22 mouse cellular contexts compared by ENCODE assay signal in the genomic region with DNA sequence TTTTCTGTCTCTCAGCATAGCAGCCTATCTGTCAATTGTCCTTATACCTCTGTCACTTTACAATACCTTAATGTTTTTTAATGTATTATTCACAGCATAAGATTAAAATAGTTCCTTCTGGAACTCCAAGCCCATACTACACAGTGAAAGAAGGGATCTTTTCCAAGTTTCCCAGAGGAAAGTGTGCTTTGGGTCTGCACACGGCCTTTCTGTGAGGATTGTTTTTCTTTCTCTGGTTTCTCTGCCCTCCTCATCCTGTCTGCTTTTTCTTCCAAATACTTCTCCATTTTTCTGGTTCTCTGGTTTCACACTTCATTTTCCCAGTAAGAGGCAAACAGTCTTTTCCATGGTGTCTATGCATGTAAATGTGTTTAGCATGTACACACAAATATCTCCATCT. TPM values are rescaled to one million over a fixed set of nuclear protein-coding genes. Genes with fewer than 3 reads are reported as not detected.
A peak's percentile ranks its signal among the peaks of the same experiment; 100 is the strongest.
DNase-seq lines count a peak whose midpoint lies in the region; ATAC-seq and TF ChIP-seq lines count a peak whose summit lies in the region.
"Had no signal": no experiment of that assay in that cellular context is flagged by ENCODE, and none has a peak within 500 bp of the region (broad histone marks: within the 10 kb centered on the region; RNA-seq: fewer than 3 reads in every experiment).

No protein-coding gene starts in this region.

- H3K36me3 ChIP-seq in hindbrain, embryonic 12.5 days, result no peaks in the 10 kb centered on the region
- H3K36me3 ChIP-seq in hindbrain, embryonic 11.5 days (ENCODE audit: control insufficient read depth, insufficient read depth, low read length), result no peaks in the 10 kb centered on the region
- H3K36me3 ChIP-seq in midbrain, embryonic 10.5 days, result no peaks in the 10 kb centered on the region
- H3K36me3 ChIP-seq in midbrain, embryonic 13.5 days, result no peaks in the 10 kb centered on the region
- H3K36me3 ChIP-seq: hindbrain, embryonic 10.5 days had no signal

- ATAC-seq in hindbrain, embryonic 12.5 days (ENCODE audit: low FRiP score), result no peak
- ATAC-seq in hindbrain, embryonic 11.5 days (ENCODE audit: low FRiP score), result no peak
- no peak for ATAC-seq in midbrain, embryonic 13.5 days
- ATAC-seq: forebrain, embryonic 16.5 days; lung, postnatal 0 days; midbrain, embryonic 16.5 days had no signal

- no peak overlapping the region for H3K4me2 ChIP-seq in hindbrain, embryonic 12.5 days (replicated peaks)
- H3K4me2 ChIP-seq in hindbrain, embryonic 11.5 days (replicated peaks; ENCODE audit: low read depth, low read length), result no peak overlapping the region
- H3K4me2 ChIP-seq in midbrain, embryonic 13.5 days (replicated peaks), result no peak overlapping the region

- no peak for TF ChIP-seq POLR2A in embryonic fibroblast, embryonic 13.5 days (IDR thresholded peaks at IDR 0.05; ENCODE audit: low read depth, low read length)

- TF ChIP-seq CTCF in embryonic fibroblast, embryonic 13.5 days (IDR thresholded peaks at IDR 0.05; ENCODE audit: borderline replicate concordance, insufficient read depth, low read length), result no peak

- H3K9ac ChIP-seq in hindbrain, embryonic 12.5 days, result no peak overlapping the region
- no peak overlapping the region for H3K9ac ChIP-seq in hindbrain, embryonic 11.5 days (ENCODE audit: low read depth, low read length)
- H3K9ac ChIP-seq in midbrain, embryonic 13.5 days (replicated peaks), result no peak overlapping the region
- H3K9ac ChIP-seq: liver, embryonic 14.5 days had no signal

- intact Hi-C loops in left cerebral cortex, postnatal 25 days (cut with DNase I), result no loop called here

- H3K27ac ChIP-seq in hindbrain, embryonic 12.5 days, result 0 out of 2 replicates have a peak overlapping the region, but pooled peaks have one; percentile 48
- no peak overlapping the region for H3K27ac ChIP-seq in hindbrain, embryonic 11.5 days (ENCODE audit: low read depth, low read length)
- H3K27ac ChIP-seq in midbrain, embryonic 10.5 days (replicated peaks), result no peak overlapping the region
- no peak overlapping the region for H3K27ac ChIP-seq in midbrain, embryonic 13.5 days
- H3K27ac ChIP-seq in embryonic fibroblast, embryonic 13.5 days (ENCODE audit: insufficient read depth, low read length), result peak overlapping the region; percentile 68
- H3K27ac ChIP-seq: hindbrain, embryonic 10.5 days; liver, embryonic 14.5 days had no signal

- H3K27me3 ChIP-seq in hindbrain, embryonic 12.5 days, result no peaks in the 10 kb centered on the region
- H3K27me3 ChIP-seq in hindbrain, embryonic 11.5 days (ENCODE audit: control insufficient read depth, insufficient read depth, low read length), result no peaks in the 10 kb centered on the region
- no peaks in the 10 kb centered on the region for H3K27me3 ChIP-seq in midbrain, embryonic 10.5 days (ENCODE audit: low read depth, poor library complexity, severe bottlenecking)
- no peaks in the 10 kb centered on the region for H3K27me3 ChIP-seq in midbrain, embryonic 13.5 days

- no peaks in the 10 kb centered on the region for H3K4me1 ChIP-seq in hindbrain, embryonic 12.5 days
- no peaks in the 10 kb centered on the region for H3K4me1 ChIP-seq in hindbrain, embryonic 11.5 days (replicated peaks; ENCODE audit: control insufficient read depth, insufficient read depth, low read length)
- H3K4me1 ChIP-seq in midbrain, embryonic 10.5 days, result no peaks in the 10 kb centered on the region
- no peaks in the 10 kb centered on the region for H3K4me1 ChIP-seq in midbrain, embryonic 13.5 days (replicated peaks)
- no peaks in the 10 kb centered on the region for H3K4me1 ChIP-seq in embryonic fibroblast, embryonic 13.5 days (ENCODE audit: control insufficient read depth, insufficient read depth, low read length)
- H3K4me1 ChIP-seq: hindbrain, embryonic 10.5 days had no signal

- H3K9me3 ChIP-seq in hindbrain, embryonic 12.5 days (replicated peaks), result no peaks in the 10 kb centered on the region
- no peaks in the 10 kb centered on the region for H3K9me3 ChIP-seq in hindbrain, embryonic 11.5 days (ENCODE audit: control insufficient read depth, low read length)
- no peaks in the 10 kb centered on the region for H3K9me3 ChIP-seq in midbrain, embryonic 10.5 days (replicated peaks)
- H3K9me3 ChIP-seq in midbrain, embryonic 13.5 days, result no peaks in the 10 kb centered on the region
- H3K9me3 ChIP-seq: hindbrain, embryonic 10.5 days had no signal

- 41% methylated on average over 1 of the region's 1 CpGs for WGBS in hindbrain, embryonic 12.5 days
- 64% methylated on average over 1 of the region's 1 CpGs for WGBS in hindbrain, embryonic 11.5 days
- 57% methylated on average over 1 of the region's 1 CpGs for WGBS in midbrain, embryonic 10.5 days
- 89% methylated on average over 1 of the region's 1 CpGs for WGBS in midbrain, embryonic 13.5 days

- H3K4me3 ChIP-seq in hindbrain, embryonic 12.5 days, result no peak overlapping the region
- no peak overlapping the region for H3K4me3 ChIP-seq in hindbrain, embryonic 11.5 days (ENCODE audit: low read depth, low read length)
- no peak overlapping the region for H3K4me3 ChIP-seq in midbrain, embryonic 10.5 days
- H3K4me3 ChIP-seq in midbrain, embryonic 13.5 days (replicated peaks), result no peak overlapping the region
- H3K4me3 ChIP-seq in embryonic fibroblast, embryonic 13.5 days (ENCODE audit: insufficient read depth, low read length), result no peak overlapping the region
- H3K4me3 ChIP-seq: hindbrain, embryonic 10.5 days had no signal

- no peak for DNase-seq in hindbrain, embryonic 11.5 days (ENCODE audit: low spot score)
- peak; percentile 3 for DNase-seq in midbrain, embryonic 10.5 days (ENCODE audit: low spot score)
- no peak for DNase-seq in neural tube, embryonic 10.5 days (ENCODE audit: extremely low spot score, low spot score)
- DNase-seq in left cerebral cortex, postnatal 25 days (ENCODE audit: low spot score in 2 of 2), result no peak
- DNase-seq: B cell, adult 2 months; cerebellum, adult 2 months; gastrocnemius, postnatal 25 days; left cerebral cortex, postnatal 4 days; right cerebral cortex, postnatal 25 days; thymus, postnatal 4 days had no signal

RNA-seq across cellular contexts. Expression of a gene that starts 48.2 kb away (rescaled TPM):
- not detected in 2 replicates for polyA plus RNA-seq in hindbrain, embryonic 12.5 days (2016; fragmentation: Nextera tagmentation; extraction: Ambion mirVana)
- polyA plus RNA-seq in hindbrain, embryonic 11.5 days (2014; fragmentation: Nextera tagmentation; extraction: Ambion mirVana), result not detected in 2 replicates
- not detected in 2 replicates for polyA plus RNA-seq in midbrain, embryonic 10.5 days (2016; fragmentation: Nextera tagmentation; extraction: Ambion mirVana)
- not detected in 2 replicates for polyA plus RNA-seq in midbrain, embryonic 13.5 days (2015; fragmentation: Nextera tagmentation; extraction: Ambion mirVana)
- polyA plus RNA-seq in embryonic fibroblast, embryonic 13.5 days (2011; ENCODE audit: insufficient read length, low read depth, missing spikeins), result not detected in 2 replicates
- total RNA-seq in left cerebral cortex, postnatal 25 days (2021), result under 1 TPM in 1 of 2 experiments, not detected in 1; 0.16 TPM
- total RNA-seq: adrenal gland, adult 18-20 months; gastrocnemius, postnatal 25 days had no signal
- polyA plus RNA-seq: heart, postnatal 0 days; hindbrain, embryonic 10.5 days; liver, embryonic 14.5 days; lung, postnatal 0 days; midbrain, embryonic 16.5 days; spleen, adult 2 months; stomach, embryonic 14.5 days had no signal

Comparison
In these comparisons a context has a peak if more than half of its experiments do, and no peak if none do; other contexts are left out.
1. H3K27ac ChIP-seq: peak in hindbrain, embryonic 12.5 days (single experiment) and embryonic fibroblast, embryonic 13.5 days (single experiment); none in hindbrain, embryonic 11.5 days (single experiment), midbrain, embryonic 10.5 days (single experiment) and midbrain, embryonic 13.5 days (single experiment).